Mouse (Mus musculus): ENCODE data around the gene Sipa1. TPM values are rescaled to one million over a fixed set of nuclear protein-coding genes. Genes with fewer than 3 reads are reported as not detected.

The Sipa1 gene
- 12.4 and 13.2 TPM in 2 replicates for polyA plus RNA-seq (2014; fragmentation: Nextera tagmentation; extraction: Ambion mirVana)

DNA sequence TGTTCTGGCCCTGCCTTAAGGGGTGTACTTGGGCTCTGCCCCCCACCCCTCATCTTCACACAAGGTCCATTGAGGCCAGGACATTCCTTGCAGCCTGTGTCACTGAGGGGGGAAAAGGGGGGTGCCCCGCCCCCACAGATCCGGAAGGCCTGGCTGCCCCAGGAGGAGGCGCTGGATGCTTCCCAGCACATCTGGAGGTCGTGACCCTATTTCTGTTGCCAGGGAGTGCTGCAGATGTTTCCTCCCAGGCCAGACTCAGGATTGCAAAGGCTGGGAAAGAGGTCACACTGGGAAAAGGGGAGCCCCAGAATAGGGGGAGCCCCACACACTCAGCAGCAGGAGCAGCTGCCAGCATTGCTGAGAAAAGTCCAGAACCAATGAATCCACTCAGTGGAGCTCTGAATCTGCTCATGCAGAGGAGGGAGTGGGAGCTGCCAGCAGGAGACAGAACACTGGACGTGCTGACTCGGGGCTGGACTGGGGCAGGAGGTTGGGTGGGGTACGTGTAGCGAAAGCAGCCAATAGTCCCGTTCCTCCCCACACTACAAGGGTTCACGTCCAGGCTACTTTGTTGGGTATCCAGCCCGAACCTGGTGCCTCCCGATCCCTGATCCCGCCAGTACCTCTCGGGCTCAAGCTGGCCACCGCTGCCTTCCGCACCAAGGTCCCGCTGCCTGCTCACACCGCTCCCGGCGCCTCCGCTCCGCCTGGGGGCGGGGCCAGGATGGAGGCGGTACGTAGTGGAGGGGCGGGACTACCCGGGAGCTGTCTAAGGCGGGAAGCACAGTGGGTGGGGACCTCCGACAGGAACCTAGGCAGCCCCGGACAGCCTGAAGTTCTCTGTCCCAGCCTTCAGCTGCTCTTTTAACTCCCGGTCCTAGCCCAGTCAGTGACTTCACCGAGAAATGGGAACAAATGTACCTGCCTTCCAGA lies at the start of gene Sipa1:
Sipa1 (minus strand) TSS at position 727 of the 933 bp plus-strand sequence.
- ATAC-seq (replicated peaks; ENCODE audit: insufficient number of reproducible peaks, low FRiP score, low TSS enrichment, low read depth): peak; percentile 84
- peaks cover 5% of the 10 kb centered on the region for H3K4me1 ChIP-seq (ENCODE audit: control insufficient read depth, insufficient read depth, low read length)
- H3K9me3 ChIP-seq (replicated peaks; ENCODE audit: control insufficient read depth, low read length): no peaks in the 10 kb centered on the region
- peak within 1 kb of the TSS; percentile 64 for H3K4me2 ChIP-seq (ENCODE audit: low read depth, low read length)
- no peaks in the 10 kb centered on the region for H3K27me3 ChIP-seq (ENCODE audit: control insufficient read depth, insufficient read depth, low read length)
- no peaks in the 10 kb centered on the region; the same call in 1 of the 2 replicates for H3K36me3 ChIP-seq (replicated peaks; ENCODE audit: control insufficient read depth, insufficient read depth, low read depth, low read length)
- WGBS: under 1% methylated on average over 32 of the region's 32 CpGs
- DNase-seq (ENCODE audit: low spot score): peak; percentile 92
- H3K4me3 ChIP-seq (ENCODE audit: low read depth, low read length): peak within 1 kb of the TSS; percentile 50
- peak within 1 kb of the TSS; percentile 70 for H3K27ac ChIP-seq (replicated peaks; ENCODE audit: low read depth, low read length)
- peak within 1 kb of the TSS; percentile 67 for H3K9ac ChIP-seq (replicated peaks; ENCODE audit: low read length)

DNA sequence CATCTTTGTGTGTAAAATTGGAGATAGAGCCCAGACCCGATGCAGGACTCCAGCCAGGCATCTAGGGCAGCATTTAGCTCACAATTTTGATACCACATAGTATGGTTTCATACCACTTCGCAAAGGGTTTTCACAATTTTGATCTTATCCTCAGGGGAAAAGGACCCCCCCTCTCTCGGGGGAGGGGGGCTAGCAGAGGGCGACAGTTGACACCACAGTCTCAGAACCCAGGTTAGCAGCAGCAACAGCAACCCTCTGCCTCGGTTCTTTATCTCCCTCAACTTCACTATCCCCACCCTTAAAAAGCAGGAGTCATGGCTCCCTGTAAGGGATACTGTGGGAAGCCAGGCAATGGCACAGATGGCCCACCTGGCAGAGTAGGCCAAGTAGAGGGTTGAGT lies 49.7 kb upstream of the Sipa1 start:
- H3K4me3 ChIP-seq (ENCODE audit: low read depth, low read length): no peak overlapping the region
- H3K9ac ChIP-seq (replicated peaks; ENCODE audit: low read length): no peak overlapping the region
- DNase-seq (ENCODE audit: low spot score): no peak
- H3K27me3 ChIP-seq (ENCODE audit: control insufficient read depth, insufficient read depth, low read length): no peaks in the 10 kb centered on the region
- no peaks in the 10 kb centered on the region for H3K9me3 ChIP-seq (replicated peaks; ENCODE audit: control insufficient read depth, low read length)
- no peak overlapping the region for H3K4me2 ChIP-seq (ENCODE audit: low read depth, low read length)
- H3K36me3 ChIP-seq (replicated peaks; ENCODE audit: control insufficient read depth, insufficient read depth, low read depth, low read length): no peaks in the 10 kb centered on the region; the same call in none of the 2 replicates
- 75% methylated on average over 5 of the region's 5 CpGs for WGBS
- no peak for ATAC-seq (replicated peaks; ENCODE audit: insufficient number of reproducible peaks, low FRiP score, low TSS enrichment, low read depth)
- no peaks in the 10 kb centered on the region for H3K4me1 ChIP-seq (ENCODE audit: control insufficient read depth, insufficient read depth, low read length)
- no peak overlapping the region for H3K27ac ChIP-seq (replicated peaks; ENCODE audit: low read depth, low read length)

DNA sequence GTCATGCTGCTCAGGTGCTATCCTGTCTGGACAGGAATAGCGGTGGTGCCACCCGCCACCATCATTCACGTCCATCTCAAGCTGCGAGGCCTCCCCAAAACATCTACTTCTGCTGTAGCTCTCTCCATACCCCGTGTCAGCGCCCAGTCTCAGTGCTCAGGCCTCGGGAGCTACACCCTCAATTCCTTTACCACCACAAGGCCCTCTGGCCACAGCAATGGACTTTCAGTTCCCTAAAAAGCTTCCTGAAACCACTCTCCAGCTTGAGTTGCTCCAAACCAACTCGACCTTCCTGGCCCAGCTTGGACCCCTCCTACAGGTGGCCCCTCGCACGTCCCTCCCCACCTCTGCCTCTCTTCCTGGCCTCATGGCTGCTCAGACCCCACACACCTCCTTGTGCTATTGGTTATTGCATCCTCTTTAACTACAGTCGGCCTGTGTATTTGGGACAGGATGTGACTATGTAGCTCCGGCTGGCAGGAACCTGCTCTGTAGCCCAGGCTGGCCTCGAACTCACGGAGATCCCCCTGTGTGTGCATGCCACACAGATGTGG lies 48.5 kb upstream of the Sipa1 start:
- Histone ChIP-seq H3K36me3 (replicated peaks; ENCODE audit: control insufficient read depth, insufficient read depth, low read depth, low read length) (no peaks in the 10 kb centered on the region; the same call in none of the 2 replicates), H3K27me3 (ENCODE audit: control insufficient read depth, insufficient read depth, low read length) (no peaks in the 10 kb centered on the region), H3K4me2 (ENCODE audit: low read depth, low read length) (no peak overlapping the region), H3K4me1 (ENCODE audit: control insufficient read depth, insufficient read depth, low read length) (no peaks in the 10 kb centered on the region), H3K4me3 (ENCODE audit: low read depth, low read length) (no peak overlapping the region), H3K9ac (replicated peaks; ENCODE audit: low read length) (no peak overlapping the region), H3K9me3 (replicated peaks; ENCODE audit: control insufficient read depth, low read length) (no peaks in the 10 kb centered on the region), H3K27ac (replicated peaks; ENCODE audit: low read depth, low read length) (no peak overlapping the region)
- ATAC-seq (replicated peaks; ENCODE audit: insufficient number of reproducible peaks, low FRiP score, low TSS enrichment, low read depth) (no peak), DNase-seq (ENCODE audit: low spot score) (no peak)
- WGBS: 90% methylated on average over 14 of the region's 14 CpGs

DNA sequence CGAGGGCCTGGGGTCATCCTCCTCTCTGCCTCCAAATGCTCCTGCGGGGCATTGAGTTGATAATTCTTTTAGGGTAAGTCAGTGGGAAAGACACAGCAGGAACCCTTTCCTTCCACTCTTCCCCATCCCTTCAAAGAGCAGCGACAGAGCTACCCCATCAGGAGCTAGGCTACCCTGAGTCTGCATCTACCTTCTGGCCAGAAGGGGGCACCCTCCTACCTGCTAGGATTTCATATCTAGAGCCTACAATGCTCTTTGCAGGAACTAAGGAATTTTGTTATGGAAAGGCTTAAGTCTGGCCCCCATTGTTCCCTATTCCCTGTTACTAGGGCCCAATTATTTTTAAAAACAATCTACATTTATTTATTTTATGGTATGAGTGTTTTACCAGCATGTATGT lies 47.7 kb upstream of the Sipa1 start:
- ATAC-seq (replicated peaks; ENCODE audit: insufficient number of reproducible peaks, low FRiP score, low TSS enrichment, low read depth): no peak
- Histone ChIP-seq H3K4me2 (ENCODE audit: low read depth, low read length) (no peak overlapping the region), H3K4me1 (ENCODE audit: control insufficient read depth, insufficient read depth, low read length) (no peaks in the 10 kb centered on the region), H3K9me3 (replicated peaks; ENCODE audit: control insufficient read depth, low read length) (no peaks in the 10 kb centered on the region), H3K27me3 (ENCODE audit: control insufficient read depth, insufficient read depth, low read length) (no peaks in the 10 kb centered on the region), H3K9ac (replicated peaks; ENCODE audit: low read length) (no peak overlapping the region), H3K4me3 (ENCODE audit: low read depth, low read length) (no peak overlapping the region), H3K36me3 (replicated peaks; ENCODE audit: control insufficient read depth, insufficient read depth, low read depth, low read length) (no peaks in the 10 kb centered on the region; the same call in none of the 2 replicates), H3K27ac (replicated peaks; ENCODE audit: low read depth, low read length) (no peak overlapping the region)
- peak; percentile 80 for DNase-seq (ENCODE audit: low spot score)
- 11% methylated on average over 3 of the region's 3 CpGs for WGBS

DNA sequence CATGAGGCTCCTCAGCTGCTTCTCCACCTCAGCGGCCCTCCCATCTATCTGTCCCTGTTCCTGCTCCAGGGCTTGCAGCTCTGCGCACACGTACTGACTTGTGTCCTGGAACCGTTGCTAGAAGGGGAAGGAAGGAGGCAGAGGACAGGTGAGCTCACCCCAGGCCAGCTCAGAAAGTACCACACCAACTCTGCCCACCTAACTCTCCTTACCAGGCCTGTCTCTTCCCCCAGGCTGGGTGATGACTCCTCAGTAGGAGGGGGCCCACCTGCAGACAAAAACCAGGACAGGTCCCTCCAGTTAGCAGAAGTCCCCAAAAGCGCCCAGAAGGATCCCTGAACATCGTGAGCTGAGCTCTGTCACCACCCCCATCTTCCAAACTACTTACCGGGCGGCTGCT lies 47.1 kb upstream of the Sipa1 start:
- Histone ChIP-seq H3K9ac (replicated peaks; ENCODE audit: low read length) (no peak overlapping the region), H3K4me2 (ENCODE audit: low read depth, low read length) (no peak overlapping the region), H3K4me1 (ENCODE audit: control insufficient read depth, insufficient read depth, low read length) (no peaks in the 10 kb centered on the region), H3K27me3 (ENCODE audit: control insufficient read depth, insufficient read depth, low read length) (no peaks in the 10 kb centered on the region), H3K4me3 (ENCODE audit: low read depth, low read length) (no peak overlapping the region), H3K9me3 (replicated peaks; ENCODE audit: control insufficient read depth, low read length) (no peaks in the 10 kb centered on the region), H3K36me3 (replicated peaks; ENCODE audit: control insufficient read depth, insufficient read depth, low read depth, low read length) (no peaks in the 10 kb centered on the region; the same call in none of the 2 replicates), H3K27ac (replicated peaks; ENCODE audit: low read depth, low read length) (no peak overlapping the region)
- no peak for DNase-seq (ENCODE audit: low spot score)
- no peak for ATAC-seq (replicated peaks; ENCODE audit: insufficient number of reproducible peaks, low FRiP score, low TSS enrichment, low read depth)
- WGBS: 78% methylated on average over 8 of the region's 8 CpGs

DNA sequence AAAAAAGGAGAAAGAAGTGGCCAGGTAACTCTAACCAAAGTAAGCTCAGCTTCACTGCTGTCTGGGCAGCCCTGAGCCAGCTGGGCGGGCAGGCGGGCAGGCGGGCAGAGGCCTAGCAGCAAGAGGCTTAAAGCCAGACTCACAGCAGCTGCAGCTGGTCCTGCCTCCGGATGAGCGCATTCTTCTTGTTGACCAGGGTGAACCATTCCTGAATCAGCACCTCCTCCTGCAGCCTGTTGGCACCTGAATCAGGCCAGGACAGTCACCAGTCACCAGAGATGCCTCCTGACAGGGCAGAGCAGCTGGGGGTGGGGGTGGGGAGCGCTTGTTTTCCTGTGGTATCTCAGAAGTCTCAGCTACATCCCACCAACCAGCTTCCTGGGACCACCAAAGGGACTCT lies 46.6 kb upstream of the Sipa1 start:
- no peaks in the 10 kb centered on the region; the same call in none of the 2 replicates for H3K36me3 ChIP-seq (replicated peaks; ENCODE audit: control insufficient read depth, insufficient read depth, low read depth, low read length)
- 95% methylated on average over 6 of the region's 6 CpGs for whole genome bisulfite sequencing
- H3K4me1 ChIP-seq (ENCODE audit: control insufficient read depth, insufficient read depth, low read length): no peaks in the 10 kb centered on the region; the same call in 1 of the 2 replicates
- H3K4me3 ChIP-seq (ENCODE audit: low read depth, low read length): no peak overlapping the region
- H3K9me3 ChIP-seq (replicated peaks; ENCODE audit: control insufficient read depth, low read length): no peaks in the 10 kb centered on the region
- H3K4me2 ChIP-seq (ENCODE audit: low read depth, low read length): no peak overlapping the region
- ATAC-seq (replicated peaks; ENCODE audit: insufficient number of reproducible peaks, low FRiP score, low TSS enrichment, low read depth) (no peak), DNase-seq (ENCODE audit: low spot score) (no peak)
- no peak overlapping the region for H3K27ac ChIP-seq (replicated peaks; ENCODE audit: low read depth, low read length)
- no peak overlapping the region for H3K9ac ChIP-seq (replicated peaks; ENCODE audit: low read length)
- no peaks in the 10 kb centered on the region for H3K27me3 ChIP-seq (ENCODE audit: control insufficient read depth, insufficient read depth, low read length)

DNA sequence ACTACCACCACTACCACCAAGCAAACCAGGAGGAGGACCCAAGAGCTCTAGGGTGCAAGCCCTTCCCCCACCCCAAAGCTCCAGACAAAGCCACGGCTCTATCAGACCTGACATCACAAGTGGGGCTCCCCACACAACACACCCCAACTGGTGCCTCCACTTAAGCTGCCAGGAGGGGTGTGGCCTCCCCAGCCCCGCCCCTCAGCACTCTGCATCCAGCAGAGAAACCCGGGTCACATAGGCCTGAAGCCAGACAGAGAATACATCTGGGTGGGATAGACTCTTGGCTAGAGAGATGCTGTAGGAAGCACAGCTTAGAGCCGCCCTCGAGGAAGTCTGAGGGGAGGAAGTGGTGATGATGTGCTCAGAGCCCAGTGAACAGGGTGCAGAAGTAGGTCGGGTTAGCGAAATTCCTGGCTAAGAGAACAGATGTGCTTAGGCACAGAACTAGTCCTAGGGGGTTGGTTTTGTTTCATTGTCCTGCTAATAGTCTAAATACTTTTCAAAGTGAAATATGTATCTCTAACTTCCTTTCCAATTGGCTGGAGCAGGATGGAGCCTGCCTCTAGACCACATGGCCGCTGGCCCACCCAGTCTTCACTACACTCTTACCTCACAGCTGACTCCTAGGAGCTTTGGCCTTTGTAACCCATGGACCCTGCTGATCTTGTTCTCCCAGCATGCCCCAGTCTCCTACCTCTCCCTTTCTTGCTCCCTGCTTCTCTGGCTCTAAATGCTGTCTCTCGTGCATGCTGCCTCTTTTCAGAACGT lies 41.5 kb upstream of the Sipa1 start:
- no peaks in the 10 kb centered on the region for H3K9me3 ChIP-seq (replicated peaks; ENCODE audit: control insufficient read depth, low read length)
- WGBS: 42% methylated on average over 10 of the region's 10 CpGs
- no peak overlapping the region for H3K4me2 ChIP-seq (ENCODE audit: low read depth, low read length)
- no peak overlapping the region for H3K9ac ChIP-seq (replicated peaks; ENCODE audit: low read length)
- no peak overlapping the region for H3K27ac ChIP-seq (replicated peaks; ENCODE audit: low read depth, low read length)
- no peak for DNase-seq (ENCODE audit: low spot score)
- H3K27me3 ChIP-seq (ENCODE audit: control insufficient read depth, insufficient read depth, low read length): no peaks in the 10 kb centered on the region
- no peak overlapping the region for H3K4me3 ChIP-seq (ENCODE audit: low read depth, low read length)
- H3K36me3 ChIP-seq (replicated peaks; ENCODE audit: control insufficient read depth, insufficient read depth, low read depth, low read length): peaks cover 22% of the 10 kb centered on the region
- ATAC-seq (replicated peaks; ENCODE audit: insufficient number of reproducible peaks, low FRiP score, low TSS enrichment, low read depth): peak; percentile 49; the same call in 1 of the 2 replicates
- H3K4me1 ChIP-seq (ENCODE audit: control insufficient read depth, insufficient read depth, low read length): no peaks in the 10 kb centered on the region; the same call in 1 of the 2 replicates
